Mouse (Mus musculus) brain, embryonic 14.5 days (tissue): ENCODE measurements at regions not wholly inside any gene's neighbourhood (a gene's known extent, or its start where the extent isn't known, plus 50 kb on each side); places are given as distances from the start of the nearest gene placed in this dataset.

Source experiments
- DNase-seq: peaks from one replicate; pipeline ENCODE4 v3.0.0-alpha.2; 2011; ENCODE audit warnings: low read depth
- CTCF ChIP-seq: fragments of 200-500 bp; IDR thresholded peaks from 2 replicates; pipeline ENCODE4 v1.5.1; 2012; ENCODE audit warnings: inconsistent platforms, mild to moderate bottlenecking, moderate library complexity, borderline replicate concordance; ENCODE audit not compliant: insufficient read depth, insufficient read length; ENCODE audit errors: extremely low read depth
- POLR2A ChIP-seq: fragments of 200-500 bp; IDR thresholded peaks from 2 replicates; pipeline ENCODE4 v1.6.1; 2012; ENCODE audit warnings: mild to moderate bottlenecking, inconsistent platforms, borderline replicate concordance; ENCODE audit not compliant: poor library complexity, insufficient read depth, insufficient read length, severe bottlenecking; ENCODE audit errors: extremely low read depth

GRCm38 (mm10) chr13:101253698-101254468, 420.7 kb upstream of the Slc30a5 start:
- no peak for TF ChIP-seq POLR2A
- TF ChIP-seq CTCF: no peak
- DNase-seq: no peak

GRCm38 (mm10) chr13:101249369-101249768, 416.1 kb upstream of the Slc30a5 start:
- TF ChIP-seq POLR2A (no peak), CTCF (no peak)
- no peak for DNase-seq

GRCm38 (mm10) chr13:101244326-101244725, 411.1 kb upstream of the Slc30a5 start:
- TF ChIP-seq POLR2A (no peak), CTCF (no peak)

GRCm38 (mm10) chr13:101238860-101239259, 405.6 kb upstream of the Slc30a5 start:
- no peak for TF ChIP-seq POLR2A
- TF ChIP-seq CTCF: no peak

More at GRCm38 (mm10) chr13:101244326-101244725, 411.1 kb upstream of the Slc30a5 start:
- no peak for DNase-seq

GRCm38 (mm10) chr13:101237035-101237434, 403.8 kb upstream of the Slc30a5 start:
- TF ChIP-seq POLR2A (no peak), CTCF (no peak)
- no peak for DNase-seq

More at GRCm38 (mm10) chr13:101238860-101239259, 405.6 kb upstream of the Slc30a5 start:
- DNase-seq: no peak

- DNase-seq: no peak
- no peak for TF ChIP-seq POLR2A
- TF ChIP-seq CTCF: no peak
Measured at GRCm38 (mm10) chr13:101235846-101236245, 402.6 kb upstream of the Slc30a5 start.

GRCm38 (mm10) chr13:101235110-101235509, 401.9 kb upstream of the Slc30a5 start:
- TF ChIP-seq CTCF (no peak), POLR2A (no peak)
- DNase-seq: peak; percentile 57

GRCm38 (mm10) chr13:101234550-101234949, 401.3 kb upstream of the Slc30a5 start:
- no peak for DNase-seq
- no peak for TF ChIP-seq POLR2A
- TF ChIP-seq CTCF: no peak

GRCm38 (mm10) chr13:101233843-101234281, 400.6 kb upstream of the Slc30a5 start:
- peak; percentile 80 for DNase-seq
- TF ChIP-seq POLR2A (no peak), CTCF (no peak)

GRCm38 (mm10) chr13:101233181-101233842, 400.1 kb upstream of the Slc30a5 start:
- TF ChIP-seq CTCF (no peak), POLR2A (no peak)
- peak; percentile 94 for DNase-seq

GRCm38 (mm10) chr13:101229861-101230260, 396.6 kb upstream of the Slc30a5 start:
- DNase-seq: no peak
- TF ChIP-seq POLR2A: no peak
- no peak for TF ChIP-seq CTCF
